Mouse (Mus musculus) spleen, adult 2 months (tissue): ENCODE results near the gene Gm20219.

Experiments used
- CTCF ChIP-seq: fragments of 200-500 bp; IDR thresholded peaks from 2 replicates; pipeline ENCODE4 v1.5.1; 2011; ENCODE audit warnings: mild to moderate bottlenecking, inconsistent platforms; ENCODE audit not compliant: insufficient read depth, insufficient read length, insufficient replicate concordance; ENCODE audit errors: extremely low read depth
- POLR2A ChIP-seq: fragments of 200-500 bp; IDR thresholded peaks from 2 replicates; pipeline ENCODE4 v1.6.1; 2011; ENCODE audit warnings: low read depth, low read length, inconsistent platforms

GRCm38 (mm10) chr17:56510473-56510969, 43.7 kb downstream of the Gm20219 start:
- TF ChIP-seq CTCF, result no peak
- no peak for TF ChIP-seq POLR2A
